Mouse (Mus musculus): ENCODE measurements around the gene Taf9. TPM values are rescaled to one million over a fixed set of nuclear protein-coding genes. Genes with fewer than 3 reads are reported as not detected.
A peak's percentile ranks its signal among the peaks of the same experiment; 100 is the strongest.

Taf9 gene
- polyA plus RNA-seq, 1 experiment = 1.8 TPM

GRCm38 (mm10) chr13:100670181-100670741 is 18.9 kb downstream of the Taf9 start:
- no peak for TF ChIP-seq POLR2A (IDR thresholded peaks at IDR 0.05; ENCODE audit: low read depth, low read length)
- no peak for TF ChIP-seq CTCF (conservative IDR thresholded peaks at IDR 0.05; ENCODE audit: insufficient read depth, insufficient read length, low read depth, low read length)
- Histone ChIP-seq H3K4me1 (ENCODE audit: control insufficient read depth, insufficient read depth, low read length) (no peaks in the 10 kb centered on the region), H3K36me3 (ENCODE audit: control insufficient read depth, insufficient read depth, low read length) (no peaks in the 10 kb centered on the region), H3K27ac (ENCODE audit: insufficient read depth, low read depth, low read length) (0 out of 2 replicates have a peak overlapping the region, but pooled peaks have one; percentile 28), H3K27me3 (replicated peaks; ENCODE audit: control insufficient read depth, insufficient read depth, low read length) (no peaks in the 10 kb centered on the region; the same call in 1 of the 2 replicates), H3K4me3 (ENCODE audit: insufficient read depth, low read depth, low read length) (peak overlapping the region; percentile 97; the same call in 1 of the 2 replicates)
- WGBS = 33% methylated on average over 9 of the region's 9 CpGs
- no peak for DNase-seq

GRCm38 (mm10) chr13:100675936-100676635 is 24.7 kb downstream of the Taf9 start:
- 79% methylated on average over 15 of the region's 15 CpGs for WGBS
- Histone ChIP-seq H3K4me3 (ENCODE audit: insufficient read depth, low read depth, low read length) (no peak overlapping the region), H3K36me3 (ENCODE audit: control insufficient read depth, insufficient read depth, low read length) (no peaks in the 10 kb centered on the region), H3K27ac (ENCODE audit: insufficient read depth, low read depth, low read length) (no peak overlapping the region), H3K4me1 (ENCODE audit: control insufficient read depth, insufficient read depth, low read length) (no peaks in the 10 kb centered on the region), H3K27me3 (replicated peaks; ENCODE audit: control insufficient read depth, insufficient read depth, low read length) (no peaks in the 10 kb centered on the region)
- no peak for DNase-seq
- no peak for TF ChIP-seq POLR2A (IDR thresholded peaks at IDR 0.05; ENCODE audit: low read depth, low read length)
- no peak for TF ChIP-seq CTCF (conservative IDR thresholded peaks at IDR 0.05; ENCODE audit: insufficient read depth, insufficient read length, low read depth, low read length)

DNA sequence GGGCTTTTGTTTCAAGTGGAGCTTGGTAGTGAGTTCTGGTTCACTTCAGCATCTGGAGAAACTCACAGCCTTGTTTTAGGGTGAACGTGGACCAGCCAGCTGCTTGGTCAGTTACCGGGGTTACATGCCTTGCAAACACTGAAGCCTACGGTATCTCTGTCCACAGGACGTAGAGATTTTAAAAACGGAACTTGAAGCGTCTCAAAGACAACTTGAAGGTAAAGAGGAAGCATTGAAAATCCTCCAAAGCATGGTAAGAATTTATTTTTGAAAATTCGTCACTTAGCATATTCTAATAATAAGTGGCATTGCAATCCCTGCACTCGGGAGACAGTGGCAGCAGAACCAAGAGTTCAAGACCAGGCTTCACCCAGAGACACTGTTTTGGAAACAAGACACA is 30.2 kb downstream of the Taf9 start:
- Histone ChIP-seq H3K36me3 (ENCODE audit: control insufficient read depth, insufficient read depth, low read length) (no peaks in the 10 kb centered on the region), H3K27me3 (replicated peaks; ENCODE audit: control insufficient read depth, insufficient read depth, low read length) (no peaks in the 10 kb centered on the region), H3K4me1 (ENCODE audit: control insufficient read depth, insufficient read depth, low read length) (no peaks in the 10 kb centered on the region), H3K27ac (ENCODE audit: insufficient read depth, low read depth, low read length) (no peak overlapping the region), H3K4me3 (ENCODE audit: insufficient read depth, low read depth, low read length) (no peak overlapping the region)
- no peak for TF ChIP-seq POLR2A (IDR thresholded peaks at IDR 0.05; ENCODE audit: low read depth, low read length)
- no peak for TF ChIP-seq CTCF (conservative IDR thresholded peaks at IDR 0.05; ENCODE audit: insufficient read depth, insufficient read length, low read depth, low read length)
- WGBS = 92% methylated on average over 8 of the region's 8 CpGs
- no peak for DNase-seq

GRCm38 (mm10) chr13:100682837-100683236 is 31.5 kb downstream of the Taf9 start:
- no peaks in the 10 kb centered on the region for H3K27me3 ChIP-seq (replicated peaks; ENCODE audit: control insufficient read depth, insufficient read depth, low read length)
- H3K4me1 ChIP-seq (ENCODE audit: control insufficient read depth, insufficient read depth, low read length) = no peaks in the 10 kb centered on the region
- 61% methylated on average over 2 of the region's 2 CpGs for WGBS
- no peak for TF ChIP-seq CTCF (conservative IDR thresholded peaks at IDR 0.05; ENCODE audit: insufficient read depth, insufficient read length, low read depth, low read length)
- no peak for TF ChIP-seq POLR2A (IDR thresholded peaks at IDR 0.05; ENCODE audit: low read depth, low read length)
- no peak overlapping the region for H3K4me3 ChIP-seq (ENCODE audit: insufficient read depth, low read depth, low read length)
- no peaks in the 10 kb centered on the region for H3K36me3 ChIP-seq (ENCODE audit: control insufficient read depth, insufficient read depth, low read length)
- DNase-seq = no peak
- no peak overlapping the region for H3K27ac ChIP-seq (ENCODE audit: insufficient read depth, low read depth, low read length)

- H3K27me3 ChIP-seq (replicated peaks; ENCODE audit: control insufficient read depth, insufficient read depth, low read length) = no peaks in the 10 kb centered on the region
- no peaks in the 10 kb centered on the region for H3K36me3 ChIP-seq (ENCODE audit: control insufficient read depth, insufficient read depth, low read length)
- WGBS = 74% methylated on average over 2 of the region's 2 CpGs
- no peak for DNase-seq
- H3K4me3 ChIP-seq (ENCODE audit: insufficient read depth, low read depth, low read length) = no peak overlapping the region
- no peak overlapping the region for H3K27ac ChIP-seq (ENCODE audit: insufficient read depth, low read depth, low read length)
- TF ChIP-seq POLR2A (IDR thresholded peaks at IDR 0.05; ENCODE audit: low read depth, low read length) (no peak), CTCF (conservative IDR thresholded peaks at IDR 0.05; ENCODE audit: insufficient read depth, insufficient read length, low read depth, low read length) (peak; percentile 56)
- no peaks in the 10 kb centered on the region for H3K4me1 ChIP-seq (ENCODE audit: control insufficient read depth, insufficient read depth, low read length)
These were observed 33.0 kb downstream of the Taf9 start for GRCm38 (mm10) chr13:100684355-100684754.

DNA sequence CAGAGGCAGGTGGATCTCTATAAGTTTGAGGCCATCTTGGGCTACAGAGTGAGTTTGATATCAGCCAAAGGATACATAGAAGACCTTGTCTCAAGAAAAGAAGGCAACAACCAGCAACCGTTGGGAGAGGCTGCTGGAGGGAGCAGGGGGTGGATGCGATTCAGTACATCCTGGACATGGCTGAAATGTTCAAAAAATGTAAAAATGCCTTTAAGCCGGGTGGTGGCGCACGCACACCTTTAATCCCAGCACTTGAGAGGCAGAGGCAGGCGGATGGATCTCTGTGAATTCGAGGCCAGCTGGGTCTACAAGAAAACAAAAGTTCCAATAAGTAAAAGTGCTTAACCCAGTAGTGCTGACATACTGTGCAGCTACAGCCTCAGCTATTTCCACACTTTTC is 36.1 kb downstream of the Taf9 start:
- H3K4me3 ChIP-seq (ENCODE audit: insufficient read depth, low read depth, low read length) = no peak overlapping the region
- no peaks in the 10 kb centered on the region for H3K27me3 ChIP-seq (replicated peaks; ENCODE audit: control insufficient read depth, insufficient read depth, low read length)
- H3K36me3 ChIP-seq (ENCODE audit: control insufficient read depth, insufficient read depth, low read length) = no peaks in the 10 kb centered on the region
- no peak for DNase-seq
- WGBS = 70% methylated on average over 7 of the region's 7 CpGs
- TF ChIP-seq CTCF (conservative IDR thresholded peaks at IDR 0.05; ENCODE audit: insufficient read depth, insufficient read length, low read depth, low read length) (no peak), POLR2A (IDR thresholded peaks at IDR 0.05; ENCODE audit: low read depth, low read length) (no peak)
- no peaks in the 10 kb centered on the region for H3K4me1 ChIP-seq (ENCODE audit: control insufficient read depth, insufficient read depth, low read length)
- H3K27ac ChIP-seq (ENCODE audit: insufficient read depth, low read depth, low read length) = no peak overlapping the region

GRCm38 (mm10) chr13:100697541-100697940 is 46.2 kb downstream of the Taf9 start:
- Histone ChIP-seq H3K4me3 (ENCODE audit: insufficient read depth, low read depth, low read length) (no peak overlapping the region), H3K4me1 (ENCODE audit: control insufficient read depth, insufficient read depth, low read length) (no peaks in the 10 kb centered on the region), H3K36me3 (ENCODE audit: control insufficient read depth, insufficient read depth, low read length) (peaks cover 6% of the 10 kb centered on the region; the same call in 1 of the 2 replicates), H3K27me3 (replicated peaks; ENCODE audit: control insufficient read depth, insufficient read depth, low read length) (no peaks in the 10 kb centered on the region), H3K27ac (ENCODE audit: insufficient read depth, low read depth, low read length) (no peak overlapping the region)
- DNase-seq = no peak
- TF ChIP-seq CTCF (conservative IDR thresholded peaks at IDR 0.05; ENCODE audit: insufficient read depth, insufficient read length, low read depth, low read length) (no peak), POLR2A (IDR thresholded peaks at IDR 0.05; ENCODE audit: low read depth, low read length) (no peak)
- WGBS = 86% methylated on average over 3 of the region's 3 CpGs
